Mouse (Mus musculus): Measurements from ENCODE around the gene Mmp3. TPM values are rescaled to one million over a fixed set of nuclear protein-coding genes. Genes with fewer than 3 reads are reported as not detected.
"Not testable (repeated sequence)": the region's sequence is repeated elsewhere in the genome, so short reads cannot be mapped to it uniquely, and the experiment has no call there.

Mmp3 gene
- under 1 TPM in 1 of 2 experiments, not detected in 1; 0.18 TPM for total RNA-seq (2021)
- long read RNA-seq, experiment 1, result 0 reads
- long read RNA-seq, experiment 2, result 0 reads

DNA sequence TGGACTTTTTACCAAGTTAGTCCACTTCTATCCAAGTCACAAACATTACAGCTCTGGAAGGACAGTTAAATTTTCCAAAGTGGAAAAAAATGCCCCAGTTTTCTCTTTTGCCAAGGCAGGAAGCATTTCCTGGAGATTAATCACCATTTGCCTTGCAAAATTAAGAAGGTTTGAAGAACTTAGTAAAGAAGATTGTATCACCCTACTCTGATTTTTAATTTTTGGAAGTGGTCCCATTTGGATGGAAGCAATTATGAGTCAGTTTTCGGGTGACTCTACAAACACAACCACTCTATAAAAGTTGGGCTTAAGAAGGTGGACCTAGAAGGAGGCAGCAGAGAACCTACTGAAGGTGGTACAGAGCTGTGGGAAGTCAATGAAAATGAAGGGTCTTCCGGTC lies at the start of gene Mmp3:
Gene Mmp3 (plus strand): TSS at position 301 of the 400 bp plus-strand sequence.
- DNase-seq, result no peak

DNA sequence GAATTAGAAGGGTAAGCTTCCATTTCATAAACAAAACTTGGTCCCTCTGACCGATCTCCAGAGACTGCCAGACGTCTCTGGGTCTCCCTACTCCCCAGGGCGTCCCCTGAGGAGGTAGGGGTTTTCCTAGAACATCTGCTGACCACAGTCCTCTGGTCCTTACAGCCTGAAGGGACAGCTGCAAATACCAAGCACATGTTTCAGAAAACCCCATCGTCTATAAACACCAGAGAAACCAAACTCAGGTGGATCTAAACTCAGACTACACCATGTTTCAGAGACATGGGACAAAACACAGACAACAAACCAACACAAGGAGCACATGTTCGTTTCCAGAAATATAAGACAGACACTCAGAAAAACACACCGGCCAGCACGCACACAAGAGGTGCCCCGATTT lies 49.1 kb upstream of the Mmp3 start:
- not testable (repeated sequence) for DNase-seq

DNA sequence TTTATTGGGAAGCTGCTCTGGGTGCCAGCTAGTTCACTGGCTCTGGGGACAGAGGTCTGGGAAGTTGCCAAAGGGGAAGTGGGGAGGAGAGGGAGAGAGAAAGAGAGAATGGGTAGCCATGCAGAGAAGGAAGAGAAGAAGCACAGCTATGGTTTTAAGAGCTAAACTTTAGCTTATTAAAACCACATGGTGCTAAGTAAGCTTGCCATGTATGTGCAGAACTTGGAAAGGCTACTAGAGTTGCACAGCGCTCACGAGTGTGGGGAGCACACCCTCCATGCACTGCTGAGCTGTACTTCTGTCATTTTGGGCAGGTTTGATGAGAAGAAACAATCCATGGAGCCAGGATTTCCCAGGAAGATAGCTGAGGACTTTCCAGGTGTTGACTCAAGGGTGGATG lies 7.7 kb downstream of the Mmp3 start:
- no peak for DNase-seq

DNA sequence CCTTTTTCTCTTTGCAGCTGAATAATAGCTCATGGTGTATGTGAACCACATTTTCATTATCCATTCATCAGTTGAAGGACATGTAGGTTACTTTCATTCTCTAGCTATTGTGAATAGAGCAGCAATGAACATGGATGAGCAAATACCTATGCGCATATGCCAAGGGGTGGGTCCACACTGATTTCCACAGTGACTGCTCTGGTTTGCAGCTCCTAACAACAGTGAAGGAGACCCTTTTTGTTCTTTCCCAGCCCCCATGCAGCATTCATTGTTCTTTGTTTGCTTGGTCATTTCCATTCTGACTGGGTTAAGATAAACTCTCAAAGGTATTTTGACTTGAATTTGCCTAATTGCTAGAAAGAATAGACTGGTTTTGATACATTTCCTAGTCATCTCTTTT lies 24.6 kb downstream of the Mmp3 start:
- DNase-seq, result no peak

DNA sequence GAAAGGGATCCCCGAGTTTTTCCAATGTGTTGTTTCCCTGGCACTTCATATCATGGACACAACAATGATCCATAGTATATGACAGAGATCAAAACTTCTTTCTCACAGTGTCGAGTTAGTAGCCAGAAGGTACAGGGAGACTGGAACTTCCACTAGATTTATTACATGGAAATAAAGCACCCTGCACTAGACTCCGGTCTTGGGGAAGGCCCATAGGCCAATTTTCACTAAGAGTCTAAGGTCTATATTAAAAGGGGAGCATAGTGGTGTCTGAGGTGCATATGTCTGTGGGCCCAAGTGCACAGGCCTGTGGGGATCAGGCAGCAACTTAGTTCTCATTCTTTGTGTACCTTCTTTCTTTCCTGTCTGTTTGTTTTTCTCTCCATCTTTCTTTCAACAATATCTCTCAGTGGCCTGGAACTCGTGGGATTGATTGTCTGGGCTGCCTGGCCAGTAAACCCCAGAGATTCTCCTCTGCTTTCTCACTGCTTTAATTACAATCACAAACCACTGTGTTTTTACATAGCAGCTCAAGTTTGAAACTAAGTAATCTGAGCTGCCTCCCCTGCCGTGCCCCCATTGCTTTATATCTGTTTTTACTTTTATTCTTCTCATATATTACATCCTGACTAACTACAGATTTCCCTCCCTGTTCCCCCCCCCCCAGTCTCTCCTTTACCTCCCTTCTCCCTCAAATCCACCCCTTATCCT lies 38.2 kb downstream of the Mmp3 start:
- DNase-seq, result no peak

DNA sequence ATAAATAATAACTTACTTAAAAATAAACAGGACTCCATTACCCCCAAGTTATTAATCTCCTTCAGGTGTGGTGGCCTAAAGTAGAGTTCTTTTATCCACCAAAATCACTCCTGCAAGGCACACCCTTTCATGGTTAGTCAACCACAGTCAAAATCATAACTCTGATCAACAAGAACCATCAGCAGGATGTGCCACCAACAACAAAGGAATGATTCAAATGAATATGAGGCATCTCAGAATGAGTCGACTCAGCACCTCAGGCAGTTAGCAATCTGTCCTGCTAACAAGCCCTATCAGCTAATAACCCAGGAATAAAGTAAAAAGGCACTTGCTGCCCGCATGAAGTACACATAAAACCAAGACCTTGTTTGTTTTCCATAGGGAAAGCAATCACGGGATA lies 55.5 kb downstream of the Mmp3 start:
- DNase-seq, result no peak

DNA sequence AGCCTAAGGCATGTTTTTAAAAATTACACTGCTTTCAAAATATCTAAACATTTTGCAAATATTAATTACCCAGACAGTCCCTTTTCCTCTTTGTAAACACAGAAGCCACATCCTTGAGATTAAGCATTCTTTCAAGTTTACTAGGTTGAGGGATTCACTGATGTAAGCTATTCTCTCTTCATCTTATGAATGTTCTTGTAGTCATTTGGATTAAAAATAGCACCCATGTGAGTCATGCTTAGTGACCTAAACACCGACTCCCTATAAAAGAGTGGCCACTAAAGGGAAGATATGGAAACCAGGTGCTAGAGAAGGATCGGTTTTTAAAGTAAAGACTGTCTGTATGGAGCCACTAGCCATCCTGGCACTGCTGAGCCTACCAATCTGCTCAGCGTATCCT lies 56.4 kb downstream of the Mmp3 start, which contains the start of gene Mmp10:
Gene Mmp10 (plus strand): TSS at position 302 of the 400 bp plus-strand sequence.
- DNase-seq, result no peak

Other genes with a start within 250 kb of the Mmp3 start
- 10 to 100 TPM in 1 of 2 experiments, under 1 TPM in 1; 0.27 to 12.4 TPM for gene Mmp13, start 173.3 kb upstream of the Mmp3 start, total RNA-seq (2021)
- under 1 TPM; 0.24 to 0.45 TPM for gene Mmp12, start 101.4 kb upstream of the Mmp3 start, total RNA-seq (2021)
- not detected for gene Mmp1b, start 57.8 kb upstream of the Mmp3 start, total RNA-seq (2021)
- not detected for gene Mmp10, start 56.5 kb downstream of the Mmp3 start, total RNA-seq (2021)
- gene Mmp8, start 112.6 kb downstream of the Mmp3 start, total RNA-seq (2021), result 1 to 10 TPM; 1.1 to 2.6 TPM
- under 1 TPM; 0.15 to 0.30 TPM for gene Mmp27, start 125.6 kb downstream of the Mmp3 start, total RNA-seq (2021)
- gene Mmp20, start 182.4 kb downstream of the Mmp3 start, total RNA-seq (2021), result not detected
- not detected for gene Mmp7, start 246.3 kb downstream of the Mmp3 start, total RNA-seq (2021)